Mouse (Mus musculus) G1E (cell line): ENCODE measurements at regions not wholly inside any gene's neighbourhood (a gene's known extent, or its start where the extent isn't known, plus 50 kb on each side); places are given as distances from the start of the nearest gene placed in this dataset.

ENCODE experiments used
- CTCF ChIP-seq: IDR thresholded peaks from 2 replicates; pipeline ENCODE4 v1.5.1; 2012; ENCODE audit warnings: low read depth, low read length, inconsistent platforms, mixed read lengths
- GATA1 ChIP-seq: IDR thresholded peaks from 2 replicates; pipeline ENCODE4 v1.6.1; 2012; ENCODE audit warnings: borderline replicate concordance, low read length, inconsistent platforms, mixed read lengths
- GATA2 ChIP-seq: IDR thresholded peaks from 2 replicates; pipeline ENCODE4 v1.6.1; 2012; ENCODE audit warnings: low read depth, low read length, inconsistent platforms, borderline replicate concordance
- POLR2AphosphoS5 ChIP-seq: IDR thresholded peaks from 2 replicates; pipeline ENCODE4 v1.6.1; 2012; ENCODE audit warnings: low read depth, low read length, inconsistent platforms; ENCODE audit not compliant: insufficient replicate concordance
- TAL1 ChIP-seq: conservative IDR thresholded peaks from 2 replicates; pipeline ENCODE4 v1.6.1; 2012; ENCODE audit warnings: low read depth, low read length, inconsistent platforms, mixed read lengths

- TF ChIP-seq CTCF = no peak
- no peak for TF ChIP-seq POLR2AphosphoS5
- no peak for TF ChIP-seq GATA1
- no peak for TF ChIP-seq TAL1
- TF ChIP-seq GATA2 = no peak
These were observed 65.5 kb upstream of the C2cd4b start for GRCm38 (mm10) chr9:67693716-67694115.
